Mouse (Mus musculus) bone marrow, adult 2 months (tissue): ENCODE results near the gene Arv1.

Experiments
- CTCF ChIP-seq: fragments of 200-500 bp; IDR thresholded peaks from 2 replicates; pipeline ENCODE4 v1.5.1; 2011; ENCODE audit warnings: low read length, control low read depth; ENCODE audit not compliant: control insufficient read depth, insufficient read depth
- POLR2A ChIP-seq: fragments of 200-500 bp; IDR thresholded peaks from 2 replicates; pipeline ENCODE4 v1.6.1; 2011; ENCODE audit warnings: low read depth, mild to moderate bottlenecking, control low read depth, low read length, borderline replicate concordance; ENCODE audit not compliant: control insufficient read depth

GRCm38 (mm10) chr8:124677486-124677885 is 44.5 kb upstream of the Arv1 start:
- TF ChIP-seq POLR2A (no peak), CTCF (peak; percentile 94)
